ENCODE assay signal across 9 mouse cellular contexts in the genomic region with DNA sequence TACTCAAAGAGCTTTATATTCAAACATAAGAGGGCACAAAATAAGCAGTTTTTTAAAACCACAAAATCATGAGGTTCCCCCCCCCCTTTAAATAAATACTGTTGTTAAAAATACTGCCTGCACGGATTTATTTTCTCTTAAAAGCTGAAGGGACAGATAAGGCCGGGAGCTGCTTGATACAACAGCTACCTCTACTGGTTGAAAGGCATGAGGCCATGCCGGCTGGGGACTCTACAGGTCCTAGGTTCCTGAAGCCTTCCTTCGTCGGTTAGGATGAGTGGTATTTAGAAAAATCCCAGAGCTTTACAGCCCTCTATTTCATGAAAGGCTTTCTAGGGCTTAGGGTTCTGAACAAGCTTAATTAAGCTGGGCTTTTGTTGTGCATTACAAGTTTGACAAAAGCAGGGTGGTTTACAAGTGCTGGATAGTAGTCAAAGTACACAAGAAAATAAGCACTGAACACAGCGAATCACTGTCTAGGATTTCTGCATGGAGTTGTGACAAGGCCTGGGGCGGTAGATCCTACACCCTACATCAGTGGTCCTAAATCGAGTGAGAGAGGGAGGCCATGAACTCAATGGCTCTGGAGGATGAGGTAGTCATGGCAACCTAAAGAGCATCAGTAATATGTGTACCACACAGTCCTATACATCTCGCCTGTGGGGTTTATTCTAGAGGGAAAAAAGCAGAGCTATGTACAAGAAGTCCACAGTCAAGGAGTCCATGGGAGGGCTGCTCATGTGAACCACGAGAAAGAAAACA.
A peak's percentile ranks its signal among the peaks of the same experiment; 100 is the strongest.
DNase-seq lines count a peak whose midpoint lies in the region; ATAC-seq and TF ChIP-seq lines count a peak whose summit lies in the region.
"Had no signal": no experiment of that assay in that cellular context is flagged by ENCODE, and none has a peak within 500 bp of the region (broad histone marks: within the 10 kb centered on the region; RNA-seq: fewer than 3 reads in every experiment).

No protein-coding gene starts in this region.

- WGBS in liver, adult 2 months = 59% methylated on average over 10 of the region's 10 CpGs
- 45% methylated on average over 10 of the region's 10 CpGs for WGBS in liver, embryonic 11.5 days
- 48% methylated on average over 10 of the region's 10 CpGs for WGBS in intestine, postnatal 0 days

- H3K79me2 ChIP-seq in liver, adult 2 months (ENCODE audit: control insufficient read depth, insufficient read depth, low read length) = no peaks in the 10 kb centered on the region

- H3K36me3 ChIP-seq in liver, adult 2 months (ENCODE audit: control insufficient read depth, insufficient read depth, low read length) = peaks cover 32% of the 10 kb centered on the region
- H3K36me3 ChIP-seq in liver, embryonic 11.5 days (ENCODE audit: control insufficient read depth, insufficient read depth, low read length) = no peaks in the 10 kb centered on the region
- peaks cover 5% of the 10 kb centered on the region; the same call in 1 of the 2 replicates for H3K36me3 ChIP-seq in intestine, postnatal 0 days (ENCODE audit: control insufficient read depth, insufficient read depth)
- H3K36me3 ChIP-seq: embryonic facial prominence, embryonic 13.5 days had no signal

- no peak overlapping the region for H3K4me3 ChIP-seq in liver, adult 2 months (ENCODE audit: insufficient read depth, low read depth, low read length)
- no peak overlapping the region for H3K4me3 ChIP-seq in liver, embryonic 11.5 days (ENCODE audit: low read depth, low read length)
- no peak overlapping the region for H3K4me3 ChIP-seq in intestine, postnatal 0 days (ENCODE audit: low read depth, low read length)
- H3K4me3 ChIP-seq: embryonic facial prominence, embryonic 13.5 days had no signal

- TF ChIP-seq POLR2A in liver, adult 2 months (IDR thresholded peaks at IDR 0.05; ENCODE audit: extremely low read depth, insufficient read depth, low read length) = no peak

- peak; percentile 40 for TF ChIP-seq CTCF in liver, adult 2 months (IDR thresholded peaks at IDR 0.05; ENCODE audit: low read depth, low read length)
- peak; percentile 89 for TF ChIP-seq CTCF in intestine, postnatal 0 days (IDR thresholded peaks at IDR 0.05; ENCODE audit: low read depth)

- no peak overlapping the region for H3K27ac ChIP-seq in liver, adult 2 months (replicated peaks; ENCODE audit: insufficient read depth, low read depth, low read length)
- H3K27ac ChIP-seq in liver, embryonic 11.5 days (ENCODE audit: low read depth, low read length) = no peak overlapping the region
- no peak overlapping the region for H3K27ac ChIP-seq in intestine, postnatal 0 days (ENCODE audit: low read depth, low read length)
- H3K27ac ChIP-seq: embryonic facial prominence, embryonic 13.5 days; macrophage had no signal

- no peaks in the 10 kb centered on the region for H3K9me3 ChIP-seq in liver, embryonic 11.5 days (ENCODE audit: control insufficient read depth, low read length)
- no peaks in the 10 kb centered on the region for H3K9me3 ChIP-seq in intestine, postnatal 0 days (ENCODE audit: control insufficient read depth)
- H3K9me3 ChIP-seq: embryonic facial prominence, embryonic 13.5 days had no signal

- no peak for ATAC-seq in liver, embryonic 11.5 days (replicated peaks; ENCODE audit: low FRiP score)
- ATAC-seq in intestine, postnatal 0 days = 0 out of 2 replicates have a peak, but pooled peaks have one; percentile 42

- no peak overlapping the region for H3K4me2 ChIP-seq in liver, embryonic 11.5 days
- H3K4me2 ChIP-seq in intestine, postnatal 0 days (replicated peaks; ENCODE audit: low read depth) = no peak overlapping the region
- H3K4me2 ChIP-seq: embryonic facial prominence, embryonic 13.5 days had no signal

- no peaks in the 10 kb centered on the region for H3K4me1 ChIP-seq in liver, adult 2 months (ENCODE audit: control insufficient read depth, insufficient read depth, low read length)
- H3K4me1 ChIP-seq in liver, embryonic 11.5 days (replicated peaks; ENCODE audit: control insufficient read depth, insufficient read depth, low read length) = no peaks in the 10 kb centered on the region
- no peaks in the 10 kb centered on the region; the same call in 1 of the 2 replicates for H3K4me1 ChIP-seq in intestine, postnatal 0 days (replicated peaks; ENCODE audit: control insufficient read depth, insufficient read depth, low read length)
- H3K4me1 ChIP-seq: embryonic facial prominence, embryonic 13.5 days had no signal

- H3K9ac ChIP-seq in liver, adult 2 months (ENCODE audit: low read depth, low read length) = no peak overlapping the region
- H3K9ac ChIP-seq in liver, embryonic 11.5 days (ENCODE audit: low read depth, low read length) = no peak overlapping the region
- H3K9ac ChIP-seq in intestine, postnatal 0 days (ENCODE audit: low read depth, low read length) = no peak overlapping the region
- H3K9ac ChIP-seq: embryonic facial prominence, embryonic 13.5 days had no signal

- DNase-seq in liver, adult 2 months (ENCODE audit: extremely low read depth, low read depth, low spot score) = no peak
- DNase-seq in liver, embryonic 11.5 days (ENCODE audit: low spot score) = no peak
- DNase-seq in brain, adult 2 months (ENCODE audit: low read depth, low spot score) = peak; percentile 84
- peak; percentile 10 for DNase-seq in fibroblast of lung, adult 2 months (ENCODE audit: low read depth)
- peak; percentile 43 to 63 for DNase-seq in lung, postnatal 4 days
- no peak for DNase-seq in spleen, postnatal 10 days (ENCODE audit: low spot score in 2 of 2)

- no peaks in the 10 kb centered on the region for H3K27me3 ChIP-seq in liver, adult 2 months (ENCODE audit: control insufficient read depth, insufficient read depth, low read length)
- H3K27me3 ChIP-seq in liver, embryonic 11.5 days (replicated peaks; ENCODE audit: control insufficient read depth, insufficient read depth, low read length) = no peaks in the 10 kb centered on the region
- no peaks in the 10 kb centered on the region for H3K27me3 ChIP-seq in intestine, postnatal 0 days (replicated peaks; ENCODE audit: control insufficient read depth, insufficient read depth, low read length)
- H3K27me3 ChIP-seq: embryonic facial prominence, embryonic 13.5 days had no signal

Comparison
In these comparisons a context has a peak if more than half of its experiments do, and no peak if none do; other contexts are left out.
1. DNase-seq: peak in brain, adult 2 months (single experiment), fibroblast of lung, adult 2 months (single experiment) and lung, postnatal 4 days (2 of 2); none in liver, adult 2 months (single experiment), liver, embryonic 11.5 days (single experiment) and spleen, postnatal 10 days (0 of 2).